Mouse (Mus musculus): ENCODE data around the gene Asb10. TPM values are rescaled to one million over a fixed set of nuclear protein-coding genes. Genes with fewer than 3 reads are reported as not detected.
A peak's percentile ranks its signal among the peaks of the same experiment; 100 is the strongest.
"Not testable (repeated sequence)": the region's sequence is repeated elsewhere in the genome, so short reads cannot be mapped to it uniquely, and the experiment has no call there.

The Asb10 gene
- total and polyA plus RNA-seq, 3 experiments, result not detected

GRCm38 (mm10) chr5:24578109-24578963 is 37.6 kb upstream of the Asb10 start:
- no peak for ATAC-seq (ENCODE audit: extremely low read depth, insufficient number of reproducible peaks, low FRiP score, poor library complexity, severe bottlenecking)
- DNase-seq (ENCODE audit: low spot score), result no peak

DNA sequence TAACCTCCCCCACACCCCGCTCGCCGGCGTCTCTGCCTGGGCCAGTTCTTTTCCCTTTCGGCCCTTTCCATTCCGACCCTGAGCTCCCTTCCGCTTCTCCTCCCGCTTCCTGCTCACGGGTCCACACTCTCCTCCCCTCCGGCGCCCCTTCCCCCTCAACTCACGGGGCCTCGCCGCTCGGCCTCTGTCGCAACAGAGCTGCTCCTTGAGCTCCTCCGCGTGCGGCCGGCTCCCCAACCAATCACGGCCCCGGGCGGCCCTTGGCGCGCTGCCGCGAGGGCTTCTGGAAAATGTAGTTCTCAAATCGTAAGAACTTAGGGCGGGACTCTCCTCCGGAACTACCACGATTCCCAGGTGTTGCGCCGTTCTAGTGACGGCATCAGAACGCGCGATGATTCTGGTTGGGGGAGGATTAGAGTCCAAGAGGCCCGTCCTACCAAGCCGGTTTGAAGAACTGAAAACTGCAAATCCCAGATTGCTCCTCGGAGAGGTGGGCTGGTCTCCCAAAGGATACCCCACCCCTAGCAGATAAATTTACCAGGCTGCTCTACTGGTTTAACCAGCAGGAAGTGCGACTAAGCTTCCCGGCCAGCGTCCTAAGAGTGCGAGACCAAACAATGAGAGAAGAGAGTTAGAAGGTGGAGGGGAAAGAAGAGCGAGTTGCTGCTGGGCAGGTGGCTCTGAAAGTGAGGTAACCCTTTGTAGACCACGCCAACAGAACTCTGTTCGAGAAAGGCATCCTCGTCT is 36.6 kb upstream of the Asb10 start, which contains the start of gene Abcf2:
Abcf2 (minus strand) TSS at position 285 of the 747 bp plus-strand sequence.
- TF ChIP-seq POLR2AphosphoS5 (IDR thresholded peaks at IDR 0.05; ENCODE audit: insufficient replicate concordance, low read depth, low read length) (0 out of 2 replicates have a peak, but pooled peaks have one; percentile 23), CTCF (IDR thresholded peaks at IDR 0.05; ENCODE audit: low read depth, low read length) (no peak), GATA1 (IDR thresholded peaks at IDR 0.05; ENCODE audit: borderline replicate concordance, low read length) (no peak), GATA2 (IDR thresholded peaks at IDR 0.05; ENCODE audit: borderline replicate concordance, low read depth, low read length) (no peak)
- Histone ChIP-seq H3K4me1 (ENCODE audit: insufficient read depth, low read depth, low read length) (peaks cover 53% of the 10 kb centered on the region), H3K36me3 (replicated peaks) (peaks cover 39% of the 10 kb centered on the region), H3K4me3 (ENCODE audit: low read depth, low read length) (peak within 1 kb of the TSS; percentile 88), H3K9me3 (replicated peaks) (no peaks in the 10 kb centered on the region), H3K27me3 (ENCODE audit: insufficient read depth, low read length) (no peaks in the 10 kb centered on the region)
- ATAC-seq (ENCODE audit: extremely low read depth, insufficient number of reproducible peaks, low FRiP score, poor library complexity, severe bottlenecking) (peak; percentile 91), DNase-seq (ENCODE audit: low spot score) (peak; percentile 98)

More at GRCm38 (mm10) chr5:24578109-24578963, 37.6 kb upstream of the Asb10 start:
- peaks cover 30% of the 10 kb centered on the region for H3K36me3 ChIP-seq (replicated peaks)
- no peaks in the 10 kb centered on the region for H3K27me3 ChIP-seq (ENCODE audit: insufficient read depth, low read length)
- peaks cover 43% of the 10 kb centered on the region for H3K4me1 ChIP-seq (ENCODE audit: insufficient read depth, low read depth, low read length)
- no peak for TF ChIP-seq POLR2AphosphoS5 (IDR thresholded peaks at IDR 0.05; ENCODE audit: insufficient replicate concordance, low read depth, low read length)
- no peak for TF ChIP-seq CTCF (IDR thresholded peaks at IDR 0.05; ENCODE audit: low read depth, low read length)
- no peak for TF ChIP-seq TAL1 (conservative IDR thresholded peaks at IDR 0.05; ENCODE audit: low read depth, low read length)
- no peak for TF ChIP-seq GATA2 (IDR thresholded peaks at IDR 0.05; ENCODE audit: borderline replicate concordance, low read depth, low read length)
- TF ChIP-seq GATA1 (IDR thresholded peaks at IDR 0.05; ENCODE audit: borderline replicate concordance, low read length), result no peak
- no peaks in the 10 kb centered on the region for H3K9me3 ChIP-seq (replicated peaks)
- H3K4me3 ChIP-seq (ENCODE audit: low read depth, low read length), result peak overlapping the region; percentile 88

- Histone ChIP-seq H3K36me3 (replicated peaks) (peaks cover 45% of the 10 kb centered on the region), H3K9me3 (replicated peaks) (no peaks in the 10 kb centered on the region), H3K4me3 (ENCODE audit: low read depth, low read length) (peak overlapping the region; percentile 88), H3K4me1 (ENCODE audit: insufficient read depth, low read depth, low read length) (peaks cover 57% of the 10 kb centered on the region), H3K27me3 (ENCODE audit: insufficient read depth, low read length) (no peaks in the 10 kb centered on the region)
- DNase-seq (ENCODE audit: low spot score) (peak; percentile 65), ATAC-seq (ENCODE audit: extremely low read depth, insufficient number of reproducible peaks, low FRiP score, poor library complexity, severe bottlenecking) (no peak)
- no peak for TF ChIP-seq GATA2 (IDR thresholded peaks at IDR 0.05; ENCODE audit: borderline replicate concordance, low read depth, low read length)
- no peak for TF ChIP-seq POLR2AphosphoS5 (IDR thresholded peaks at IDR 0.05; ENCODE audit: insufficient replicate concordance, low read depth, low read length)
- no peak for TF ChIP-seq GATA1 (IDR thresholded peaks at IDR 0.05; ENCODE audit: borderline replicate concordance, low read length)
- TF ChIP-seq CTCF (IDR thresholded peaks at IDR 0.05; ENCODE audit: low read depth, low read length), result no peak
- no peak for TF ChIP-seq TAL1 (conservative IDR thresholded peaks at IDR 0.05; ENCODE audit: low read depth, low read length)
These were observed 36.0 kb upstream of the Asb10 start for GRCm38 (mm10) chr5:24576801-24577182.

DNA sequence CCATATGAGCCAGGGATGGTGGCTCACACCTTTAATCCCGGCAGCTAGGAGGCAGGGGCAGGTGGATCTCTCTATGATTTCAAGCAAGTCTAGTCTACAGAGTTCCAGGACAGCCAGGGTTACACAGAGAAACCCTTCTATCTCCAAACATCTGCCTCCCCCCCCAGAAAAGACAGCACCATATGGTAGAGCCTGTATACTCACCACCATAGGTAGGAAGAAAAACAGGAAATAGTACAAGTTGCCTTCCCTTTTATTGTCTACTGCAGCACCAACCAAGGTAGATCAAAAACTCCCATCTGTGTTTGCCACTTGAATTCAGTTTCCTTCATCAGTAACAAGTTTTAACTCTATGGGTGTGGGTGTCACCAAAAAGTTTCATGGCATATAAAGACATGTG is 35.2 kb upstream of the Asb10 start:
- DNase-seq (ENCODE audit: low spot score) (no peak), ATAC-seq (ENCODE audit: extremely low read depth, insufficient number of reproducible peaks, low FRiP score, poor library complexity, severe bottlenecking) (no peak)
- no peaks in the 10 kb centered on the region for H3K27me3 ChIP-seq (ENCODE audit: insufficient read depth, low read length)
- H3K4me3 ChIP-seq (ENCODE audit: low read depth, low read length), result peak overlapping the region; percentile 88; the same call in 1 of the 2 replicates
- no peak for TF ChIP-seq CTCF (IDR thresholded peaks at IDR 0.05; ENCODE audit: low read depth, low read length)
- TF ChIP-seq GATA1 (IDR thresholded peaks at IDR 0.05; ENCODE audit: borderline replicate concordance, low read length), result no peak
- H3K9me3 ChIP-seq (replicated peaks), result no peaks in the 10 kb centered on the region
- peaks cover 59% of the 10 kb centered on the region for H3K4me1 ChIP-seq (ENCODE audit: insufficient read depth, low read depth, low read length)
- H3K36me3 ChIP-seq (replicated peaks), result peaks cover 53% of the 10 kb centered on the region

GRCm38 (mm10) chr5:24556709-24557108 is 15.9 kb upstream of the Asb10 start, which contains the start of gene 4931409K22Rik:
Gene 4931409K22Rik (minus strand): TSS chr5:24556809.
- H3K4me3 ChIP-seq (ENCODE audit: low read depth, low read length), result no peak within 1 kb of the TSS
- no peaks in the 10 kb centered on the region for H3K4me1 ChIP-seq (ENCODE audit: insufficient read depth, low read depth, low read length)
- no peaks in the 10 kb centered on the region for H3K36me3 ChIP-seq (replicated peaks)
- H3K27me3 ChIP-seq (ENCODE audit: insufficient read depth, low read length), result peaks cover 33% of the 10 kb centered on the region
- TF ChIP-seq CTCF (IDR thresholded peaks at IDR 0.05; ENCODE audit: low read depth, low read length) (no peak), TAL1 (conservative IDR thresholded peaks at IDR 0.05; ENCODE audit: low read depth, low read length) (no peak), GATA2 (IDR thresholded peaks at IDR 0.05; ENCODE audit: borderline replicate concordance, low read depth, low read length) (no peak), POLR2AphosphoS5 (IDR thresholded peaks at IDR 0.05; ENCODE audit: insufficient replicate concordance, low read depth, low read length) (no peak), GATA1 (IDR thresholded peaks at IDR 0.05; ENCODE audit: borderline replicate concordance, low read length) (no peak)
- no peak for ATAC-seq (ENCODE audit: extremely low read depth, insufficient number of reproducible peaks, low FRiP score, poor library complexity, severe bottlenecking)
- H3K9me3 ChIP-seq (replicated peaks), result no peaks in the 10 kb centered on the region
- DNase-seq (ENCODE audit: low spot score), result no peak

GRCm38 (mm10) chr5:24555335-24555734 is 14.6 kb upstream of the Asb10 start:
- not testable (repeated sequence) for DNase-seq (ENCODE audit: low spot score); H3K36me3 ChIP-seq (replicated peaks); H3K4me3 ChIP-seq (ENCODE audit: low read depth, low read length); H3K9me3 ChIP-seq (replicated peaks); ATAC-seq (ENCODE audit: extremely low read depth, insufficient number of reproducible peaks, low FRiP score, poor library complexity, severe bottlenecking); H3K4me1 ChIP-seq (ENCODE audit: insufficient read depth, low read depth, low read length)
- H3K27me3 ChIP-seq (ENCODE audit: insufficient read depth, low read length), result peaks cover 46% of the 10 kb centered on the region
